Mouse (Mus musculus): ENCODE measurements at regions not wholly inside any gene's neighbourhood (a gene's known extent, or its start where the extent isn't known, plus 50 kb on each side); places are given as distances from the start of the nearest gene placed in this dataset.

- no peak for TF ChIP-seq CTCF (IDR thresholded peaks at IDR 0.05; ENCODE audit: low read depth)
- TF ChIP-seq EP300 (IDR thresholded peaks at IDR 0.05; ENCODE audit: low read depth), result no peak
Measured at GRCm38 (mm10) chr7:111856977-111857376, 77.2 kb upstream of the Galnt18 start.

Measured in heart, postnatal 0 days (tissue).